Mouse (Mus musculus): ENCODE data around the gene Napb. TPM values are rescaled to one million over a fixed set of nuclear protein-coding genes. Genes with fewer than 3 reads are reported as not detected.

Napb gene
- polyA plus RNA-seq, 1 experiment from 2014 or later = 1.5 TPM

- DNase-seq (ENCODE audit: low spot score) (no peak), ATAC-seq (replicated peaks; ENCODE audit: low FRiP score) (no peak)
- H3K27ac ChIP-seq (ENCODE audit: low read depth, low read length) = no peak overlapping the region
- no peaks in the 10 kb centered on the region for H3K9me3 ChIP-seq (ENCODE audit: control insufficient read depth, low read length)
- H3K27me3 ChIP-seq (replicated peaks; ENCODE audit: control insufficient read depth, insufficient read depth, low read length) = no peaks in the 10 kb centered on the region
- no peak overlapping the region for H3K4me3 ChIP-seq (ENCODE audit: low read depth, low read length)
- no peaks in the 10 kb centered on the region; the same call in 1 of the 2 replicates for H3K36me3 ChIP-seq (ENCODE audit: control insufficient read depth, insufficient read depth, low read length)
- WGBS = 77% methylated on average over 5 of the region's 5 CpGs
- H3K9ac ChIP-seq (ENCODE audit: low read depth, low read length) = no peak overlapping the region
- H3K4me2 ChIP-seq = no peak overlapping the region
- no peaks in the 10 kb centered on the region for H3K4me1 ChIP-seq (replicated peaks; ENCODE audit: control insufficient read depth, insufficient read depth, low read length)
Observed at GRCm38 (mm10) chr2:148698571-148698970, 33.7 kb downstream of the Napb start.

GRCm38 (mm10) chr2:148690781-148691180 is 41.5 kb downstream of the Napb start:
- no peaks in the 10 kb centered on the region for H3K9me3 ChIP-seq (ENCODE audit: control insufficient read depth, low read length)
- H3K27me3 ChIP-seq (replicated peaks; ENCODE audit: control insufficient read depth, insufficient read depth, low read length) = no peaks in the 10 kb centered on the region
- ATAC-seq (replicated peaks; ENCODE audit: low FRiP score) (no peak), DNase-seq (ENCODE audit: low spot score) (no peak)
- no peak overlapping the region for H3K27ac ChIP-seq (ENCODE audit: low read depth, low read length)
- no peak overlapping the region for H3K9ac ChIP-seq (ENCODE audit: low read depth, low read length)
- 86% methylated on average over 5 of the region's 5 CpGs for WGBS
- H3K4me1 ChIP-seq (replicated peaks; ENCODE audit: control insufficient read depth, insufficient read depth, low read length) = no peaks in the 10 kb centered on the region
- peaks cover 20% of the 10 kb centered on the region; the same call in 1 of the 2 replicates for H3K36me3 ChIP-seq (ENCODE audit: control insufficient read depth, insufficient read depth, low read length)
- no peak overlapping the region for H3K4me2 ChIP-seq
- H3K4me3 ChIP-seq (ENCODE audit: low read depth, low read length) = no peak overlapping the region

DNA sequence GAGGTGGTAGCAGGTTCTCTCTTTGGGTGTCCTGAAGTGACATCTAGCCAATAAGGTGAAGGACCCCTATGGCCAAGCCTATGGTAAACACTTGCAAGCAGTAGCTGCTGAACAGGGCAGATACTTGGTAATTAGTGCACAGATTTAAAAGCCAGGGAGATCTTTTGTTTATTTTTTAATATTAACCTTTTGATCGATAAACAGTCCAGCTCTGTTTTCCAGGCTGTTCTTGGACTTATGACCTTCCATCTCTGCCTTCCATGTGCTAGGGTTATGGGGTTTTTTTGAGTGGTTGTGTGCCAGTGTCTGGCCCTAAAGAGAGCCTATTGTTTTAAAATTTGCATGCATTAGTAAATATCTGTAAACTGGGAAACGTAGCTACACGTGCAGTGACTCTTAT is 42.0 kb downstream of the Napb start:
- no peak for ATAC-seq (replicated peaks; ENCODE audit: low FRiP score)
- H3K4me3 ChIP-seq (ENCODE audit: low read depth, low read length) = no peak overlapping the region
- H3K27me3 ChIP-seq (replicated peaks; ENCODE audit: control insufficient read depth, insufficient read depth, low read length) = no peaks in the 10 kb centered on the region
- no peak overlapping the region for H3K27ac ChIP-seq (ENCODE audit: low read depth, low read length)
- H3K9ac ChIP-seq (ENCODE audit: low read depth, low read length) = no peak overlapping the region
- H3K36me3 ChIP-seq (ENCODE audit: control insufficient read depth, insufficient read depth, low read length) = peaks cover 20% of the 10 kb centered on the region; the same call in 1 of the 2 replicates
- no peak overlapping the region for H3K4me2 ChIP-seq
- no peak for DNase-seq (ENCODE audit: low spot score)
- H3K4me1 ChIP-seq (replicated peaks; ENCODE audit: control insufficient read depth, insufficient read depth, low read length) = no peaks in the 10 kb centered on the region
- WGBS = 94% methylated on average over 3 of the region's 3 CpGs
- H3K9me3 ChIP-seq (ENCODE audit: control insufficient read depth, low read length) = no peaks in the 10 kb centered on the region

DNA sequence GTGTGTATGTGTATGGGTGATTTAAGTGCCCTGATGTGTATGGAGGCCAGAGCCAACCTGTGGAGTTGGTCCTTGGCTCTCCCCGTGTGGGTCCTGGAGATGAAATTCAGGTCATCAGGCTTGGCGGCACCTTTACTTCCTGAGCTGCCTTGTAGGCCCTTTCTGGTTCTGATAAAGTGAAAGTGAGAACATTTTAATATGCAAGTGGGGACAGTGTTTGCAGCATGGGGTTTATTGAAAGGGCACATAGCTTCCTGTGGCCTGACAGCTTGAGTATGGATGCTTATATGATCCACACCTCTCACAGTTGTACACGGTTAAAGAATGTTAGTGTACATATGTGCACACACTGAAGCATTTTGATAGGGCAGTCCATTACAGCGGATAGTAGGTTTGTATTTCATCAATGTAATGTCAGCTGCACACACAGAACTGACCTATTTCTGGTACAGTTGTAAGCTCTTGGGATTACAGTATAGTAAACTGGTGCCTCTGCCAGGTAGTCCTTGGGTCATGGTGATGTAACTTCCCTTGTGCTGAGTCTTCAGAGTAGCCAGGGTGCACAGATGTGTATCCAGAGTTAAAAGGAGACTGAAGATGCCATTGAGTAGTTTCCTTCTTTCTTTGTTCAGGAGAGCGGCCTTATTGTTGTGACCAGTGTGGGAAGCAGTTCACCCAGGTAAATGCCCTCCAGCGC is 42.7 kb downstream of the Napb start:
- no peak overlapping the region for H3K27ac ChIP-seq (ENCODE audit: low read depth, low read length)
- no peaks in the 10 kb centered on the region for H3K4me1 ChIP-seq (replicated peaks; ENCODE audit: control insufficient read depth, insufficient read depth, low read length)
- H3K36me3 ChIP-seq (ENCODE audit: control insufficient read depth, insufficient read depth, low read length) = peaks cover 22% of the 10 kb centered on the region
- H3K27me3 ChIP-seq (replicated peaks; ENCODE audit: control insufficient read depth, insufficient read depth, low read length) = no peaks in the 10 kb centered on the region
- no peak overlapping the region for H3K4me2 ChIP-seq
- no peak overlapping the region for H3K4me3 ChIP-seq (ENCODE audit: low read depth, low read length)
- 90% methylated on average over 6 of the region's 6 CpGs for WGBS
- ATAC-seq (replicated peaks; ENCODE audit: low FRiP score) (no peak), DNase-seq (ENCODE audit: low spot score) (no peak)
- H3K9ac ChIP-seq (ENCODE audit: low read depth, low read length) = no peak overlapping the region
- H3K9me3 ChIP-seq (ENCODE audit: control insufficient read depth, low read length) = no peaks in the 10 kb centered on the region

DNA sequence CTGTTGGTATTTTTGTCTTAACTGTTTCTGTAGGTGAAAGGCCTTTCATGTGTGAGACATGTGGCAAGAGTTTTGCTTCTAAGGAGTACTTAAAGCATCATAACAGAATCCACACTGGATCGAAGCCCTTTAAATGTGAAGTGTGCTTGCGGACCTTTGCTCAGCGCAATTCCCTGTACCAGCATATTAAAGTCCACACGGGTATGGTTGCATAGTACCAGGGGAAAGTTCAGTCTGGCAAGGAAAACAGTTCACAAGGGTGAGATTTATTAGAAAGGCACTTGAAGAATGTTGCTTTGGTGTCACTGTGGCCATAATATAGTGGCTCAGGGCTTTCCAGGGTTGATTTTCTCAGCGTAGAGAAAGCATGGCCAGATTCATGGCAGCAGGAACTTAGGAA is 44.3 kb downstream of the Napb start:
- Histone ChIP-seq H3K27me3 (replicated peaks; ENCODE audit: control insufficient read depth, insufficient read depth, low read length) (no peaks in the 10 kb centered on the region), H3K27ac (ENCODE audit: low read depth, low read length) (no peak overlapping the region), H3K36me3 (ENCODE audit: control insufficient read depth, insufficient read depth, low read length) (peaks cover 28% of the 10 kb centered on the region), H3K4me3 (ENCODE audit: low read depth, low read length) (no peak overlapping the region), H3K9me3 (ENCODE audit: control insufficient read depth, low read length) (no peaks in the 10 kb centered on the region), H3K4me2 (no peak overlapping the region), H3K4me1 (replicated peaks; ENCODE audit: control insufficient read depth, insufficient read depth, low read length) (no peaks in the 10 kb centered on the region), H3K9ac (ENCODE audit: low read depth, low read length) (no peak overlapping the region)
- no peak for DNase-seq (ENCODE audit: low spot score)
- ATAC-seq (replicated peaks; ENCODE audit: low FRiP score) = no peak
- 89% methylated on average over 5 of the region's 5 CpGs for WGBS

DNA sequence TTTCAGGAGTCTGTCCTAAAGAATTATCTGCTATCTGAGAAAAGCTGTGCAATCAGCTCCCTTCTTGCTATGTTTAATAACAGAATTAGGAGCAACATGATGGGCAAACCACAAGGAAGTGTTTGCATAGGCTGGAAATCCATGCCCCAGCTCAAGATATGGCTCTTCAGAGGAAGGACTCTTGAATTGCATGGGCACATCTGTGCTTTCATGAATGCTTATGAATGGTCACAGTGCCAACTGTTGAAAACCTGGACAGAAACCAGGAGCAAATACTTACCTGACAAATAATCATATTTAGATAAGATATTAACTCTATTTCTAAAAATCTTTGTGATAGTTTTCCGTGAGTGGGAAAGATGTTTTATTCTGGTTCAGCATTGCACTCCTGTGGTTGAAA is 45.4 kb downstream of the Napb start:
- H3K36me3 ChIP-seq (ENCODE audit: control insufficient read depth, insufficient read depth, low read length) = peaks cover 28% of the 10 kb centered on the region
- no peak overlapping the region for H3K4me2 ChIP-seq
- no peak overlapping the region for H3K27ac ChIP-seq (ENCODE audit: low read depth, low read length)
- H3K9ac ChIP-seq (ENCODE audit: low read depth, low read length) = no peak overlapping the region
- no peak overlapping the region for H3K4me3 ChIP-seq (ENCODE audit: low read depth, low read length)
- H3K27me3 ChIP-seq (replicated peaks; ENCODE audit: control insufficient read depth, insufficient read depth, low read length) = no peaks in the 10 kb centered on the region
- ATAC-seq (replicated peaks; ENCODE audit: low FRiP score) (no peak), DNase-seq (ENCODE audit: low spot score) (no peak)
- H3K9me3 ChIP-seq (ENCODE audit: control insufficient read depth, low read length) = no peaks in the 10 kb centered on the region
- peaks cover 5% of the 10 kb centered on the region; the same call in 1 of the 2 replicates for H3K4me1 ChIP-seq (replicated peaks; ENCODE audit: control insufficient read depth, insufficient read depth, low read length)
- WGBS = 83% methylated on average over 1 of the region's 1 CpGs

GRCm38 (mm10) chr2:148685709-148686108 is 46.6 kb downstream of the Napb start:
- WGBS = 85% methylated on average over 3 of the region's 3 CpGs
- no peak overlapping the region for H3K27ac ChIP-seq (ENCODE audit: low read depth, low read length)
- H3K36me3 ChIP-seq (ENCODE audit: control insufficient read depth, insufficient read depth, low read length) = peaks cover 22% of the 10 kb centered on the region

GRCm38 (mm10) chr2:148684972-148685371 is 47.3 kb downstream of the Napb start:
- no peak overlapping the region for H3K9ac ChIP-seq (ENCODE audit: low read depth, low read length)
- peaks cover 16% of the 10 kb centered on the region for H3K36me3 ChIP-seq (ENCODE audit: control insufficient read depth, insufficient read depth, low read length)
- 96% methylated on average over 2 of the region's 2 CpGs for WGBS
- H3K9me3 ChIP-seq (ENCODE audit: control insufficient read depth, low read length) = no peaks in the 10 kb centered on the region
- ATAC-seq (replicated peaks; ENCODE audit: low FRiP score) = no peak
- no peak overlapping the region for H3K27ac ChIP-seq (ENCODE audit: low read depth, low read length)
- peaks cover 10% of the 10 kb centered on the region for H3K4me1 ChIP-seq (replicated peaks; ENCODE audit: control insufficient read depth, insufficient read depth, low read length)
- H3K4me3 ChIP-seq (ENCODE audit: low read depth, low read length) = no peak overlapping the region
- no peaks in the 10 kb centered on the region for H3K27me3 ChIP-seq (replicated peaks; ENCODE audit: control insufficient read depth, insufficient read depth, low read length)
- no peak for DNase-seq (ENCODE audit: low spot score)
- H3K4me2 ChIP-seq = no peak overlapping the region

More at GRCm38 (mm10) chr2:148685709-148686108, 46.6 kb downstream of the Napb start:
- H3K4me3 ChIP-seq (ENCODE audit: low read depth, low read length) = no peak overlapping the region
- DNase-seq (ENCODE audit: low spot score) (no peak), ATAC-seq (replicated peaks; ENCODE audit: low FRiP score) (no peak)
- no peaks in the 10 kb centered on the region for H3K9me3 ChIP-seq (ENCODE audit: control insufficient read depth, low read length)
- H3K27me3 ChIP-seq (replicated peaks; ENCODE audit: control insufficient read depth, insufficient read depth, low read length) = no peaks in the 10 kb centered on the region
- H3K9ac ChIP-seq (ENCODE audit: low read depth, low read length) = no peak overlapping the region
- peaks cover 6% of the 10 kb centered on the region; the same call in 1 of the 2 replicates for H3K4me1 ChIP-seq (replicated peaks; ENCODE audit: control insufficient read depth, insufficient read depth, low read length)
- H3K4me2 ChIP-seq = no peak overlapping the region

DNA sequence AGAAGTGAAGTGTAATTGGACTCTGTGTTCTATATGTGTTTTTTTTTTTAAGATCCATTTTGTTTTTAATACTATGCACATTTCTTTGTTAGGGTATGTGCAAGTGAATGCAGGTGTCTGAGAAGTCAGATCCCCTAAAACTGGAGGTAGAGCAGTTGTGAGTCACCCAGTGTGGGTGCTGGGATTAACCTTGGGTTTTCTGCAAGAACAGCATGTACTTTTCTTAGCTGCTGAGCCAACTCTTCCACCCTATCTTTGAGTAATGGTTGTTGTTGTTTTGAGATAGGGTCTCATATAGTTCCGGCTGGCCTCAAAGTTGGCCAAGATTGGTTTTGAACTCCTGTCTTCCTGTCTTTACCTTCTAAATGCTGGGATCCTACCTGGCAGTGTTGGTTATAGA is 49.2 kb downstream of the Napb start:
- no peaks in the 10 kb centered on the region for H3K27me3 ChIP-seq (replicated peaks; ENCODE audit: control insufficient read depth, insufficient read depth, low read length)
- no peak overlapping the region for H3K27ac ChIP-seq (ENCODE audit: low read depth, low read length)
- no peak overlapping the region for H3K4me3 ChIP-seq (ENCODE audit: low read depth, low read length)
- DNase-seq (ENCODE audit: low spot score) = no peak
- no peak overlapping the region for H3K9ac ChIP-seq (ENCODE audit: low read depth, low read length)
- H3K9me3 ChIP-seq (ENCODE audit: control insufficient read depth, low read length) = no peaks in the 10 kb centered on the region
- H3K36me3 ChIP-seq (ENCODE audit: control insufficient read depth, insufficient read depth, low read length) = peaks cover 9% of the 10 kb centered on the region
- H3K4me1 ChIP-seq (replicated peaks; ENCODE audit: control insufficient read depth, insufficient read depth, low read length) = peaks cover 24% of the 10 kb centered on the region
- no peak for ATAC-seq (replicated peaks; ENCODE audit: low FRiP score)
- 94% methylated on average over 1 of the region's 1 CpGs for WGBS
- no peak overlapping the region for H3K4me2 ChIP-seq
